Comparison of ENCODE assay signal across 10 mouse cellular contexts in the genomic region with DNA sequence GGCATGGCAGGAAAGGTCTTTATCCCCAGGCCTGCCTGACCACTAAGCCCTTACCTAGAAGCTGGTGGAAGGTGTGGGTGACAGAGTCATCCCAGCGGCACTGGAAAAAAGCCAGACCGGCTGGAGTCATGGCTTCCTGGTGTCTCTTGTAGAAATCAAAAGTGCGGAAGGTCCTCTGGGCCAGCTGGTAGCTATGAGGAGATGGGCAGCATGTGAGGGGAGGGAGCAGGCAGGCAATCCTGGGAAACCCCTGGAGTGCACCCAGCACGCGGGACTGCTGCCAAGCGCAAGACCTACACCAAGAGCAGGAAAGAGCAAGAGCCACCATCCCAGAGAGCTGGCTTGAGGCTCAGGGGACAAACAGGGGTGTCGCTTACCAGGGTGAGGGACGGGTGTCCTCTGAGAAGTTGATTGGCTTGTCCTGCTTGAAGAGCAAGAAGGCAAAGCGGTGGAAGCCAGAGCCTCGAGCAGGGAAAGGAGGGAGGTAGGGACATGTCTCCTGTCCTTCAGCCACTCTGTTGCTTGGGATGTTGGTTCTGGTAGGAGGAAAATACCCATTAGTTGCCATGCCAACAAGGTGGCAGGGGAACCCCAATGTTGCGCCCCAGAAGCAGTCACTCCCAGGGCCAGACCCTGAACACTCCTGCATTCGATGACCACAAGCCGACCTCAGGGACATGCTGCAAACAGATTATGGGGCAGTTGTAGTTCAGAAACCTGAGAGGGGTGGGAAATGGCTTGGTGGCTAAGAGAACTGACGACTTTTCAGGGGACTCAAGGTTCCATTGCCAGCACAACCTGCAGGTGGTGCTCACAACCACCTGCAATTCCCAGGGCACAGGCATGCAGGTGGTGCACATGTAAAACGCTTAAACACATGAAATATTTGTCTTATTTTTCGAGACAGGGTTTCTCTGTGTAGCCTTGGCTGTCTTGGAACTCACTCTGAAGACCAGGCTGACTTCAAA. TPM values are rescaled to one million over a fixed set of nuclear protein-coding genes. Genes with fewer than 3 reads are reported as not detected.
DNase-seq lines count a peak whose midpoint lies in the region; ATAC-seq lines count a peak whose summit lies in the region.
"Had no signal": no experiment of that assay in that cellular context is flagged by ENCODE, and none has a peak within 500 bp of the region (broad histone marks: within the 10 kb centered on the region; RNA-seq: fewer than 3 reads in every experiment).

No protein-coding gene starts in this region.

- no peaks in the 10 kb centered on the region for H3K9me3 ChIP-seq in heart, embryonic 11.5 days (replicated peaks; ENCODE audit: control insufficient read depth, low read length)
- H3K9me3 ChIP-seq: hindbrain, embryonic 13.5 days; neural tube, embryonic 13.5 days had no signal

- 81% methylated on average over 16 of the region's 16 CpGs for WGBS in heart, embryonic 11.5 days (ENCODE audit: insufficient replicate concordance)

- H3K4me2 ChIP-seq in heart, embryonic 11.5 days: no peak overlapping the region
- H3K4me2 ChIP-seq: hindbrain, embryonic 13.5 days; neural tube, embryonic 13.5 days had no signal

- peaks cover 4% of the 10 kb centered on the region; the same call in 1 of the 2 replicates for H3K36me3 ChIP-seq in heart, embryonic 11.5 days (ENCODE audit: control insufficient read depth, insufficient read depth, low read length)
- no peaks in the 10 kb centered on the region; the same call in 1 of the 2 replicates for H3K36me3 ChIP-seq in splenic B cell, adult 2 months (ENCODE audit: control insufficient read depth, insufficient read depth, low read length, poor library complexity, severe bottlenecking)

- H3K4me1 ChIP-seq in heart, embryonic 11.5 days (ENCODE audit: control insufficient read depth, insufficient read depth, low read length): peaks cover 23% of the 10 kb centered on the region

- no peak overlapping the region for H3K4me3 ChIP-seq in heart, embryonic 11.5 days (ENCODE audit: low read depth, low read length)
- H3K4me3 ChIP-seq: hindbrain, embryonic 13.5 days; neural tube, embryonic 13.5 days had no signal

- no peak overlapping the region for H3K9ac ChIP-seq in heart, embryonic 11.5 days (ENCODE audit: low read depth, low read length)

- peak; percentile 48 for DNase-seq in heart, postnatal 4 days
- peak; percentile 27 for DNase-seq in thymus, postnatal 14 days
- DNase-seq in thymus, postnatal 36 days: no peak
- peak; percentile 38 to 53 for DNase-seq in cerebellum, postnatal 25 days
- peak; percentile 60 for DNase-seq in splenic B cell, adult 2 months (ENCODE audit: low read depth, low spot score)
- DNase-seq in left cerebral cortex, adult 9 months (ENCODE audit: low spot score in 2 of 2): no peak
- no peak for DNase-seq in frontal cortex, adult 2 months (ENCODE audit: extremely low spot score in 1 of 2, low spot score in 1 of 2)

- no peak overlapping the region for H3K27ac ChIP-seq in heart, embryonic 11.5 days (ENCODE audit: low read depth, low read length)

- no peak for ATAC-seq in heart, embryonic 11.5 days (replicated peaks; ENCODE audit: insufficient number of reproducible peaks, low FRiP score, low TSS enrichment)

- H3K27me3 ChIP-seq in heart, embryonic 11.5 days (ENCODE audit: control insufficient read depth, insufficient read depth, low read length): no peaks in the 10 kb centered on the region
- H3K27me3 ChIP-seq in splenic B cell, adult 2 months (ENCODE audit: control insufficient read depth, insufficient read depth, low read length, poor library complexity, severe bottlenecking): no peaks in the 10 kb centered on the region
- H3K27me3 ChIP-seq: neural tube, embryonic 13.5 days had no signal

RNA-seq across cellular contexts. Expression of gene Trim65, which starts 1.7 kb away (rescaled TPM):
- total RNA-seq in heart, postnatal 4 days (2021): 1 to 10 TPM; 4.3 to 4.8 TPM
- 3.9 and 4.5 TPM in 2 replicates for polyA plus RNA-seq in heart, embryonic 11.5 days (2014; fragmentation: Nextera tagmentation; extraction: Ambion mirVana)
- 6.2 and 6.3 TPM in 2 replicates for polyA plus RNA-seq in frontal cortex, adult 2 months (2012; rRNA removed)

RNA-seq across cellular contexts. Expression of gene Trim47, which starts 5.6 kb away (rescaled TPM):
- 10 to 100 TPM; 47.1 to 50.9 TPM for total RNA-seq in heart, postnatal 4 days (2021)
- polyA plus RNA-seq in heart, embryonic 11.5 days (2014; fragmentation: Nextera tagmentation; extraction: Ambion mirVana): 38.3 and 40.2 TPM in 2 replicates
- 6.2 and 7.4 TPM in 2 replicates for polyA plus RNA-seq in frontal cortex, adult 2 months (2012; rRNA removed)

RNA-seq across cellular contexts. Expression of gene Mrpl38, which starts 6.0 kb away (rescaled TPM):
- total RNA-seq in heart, postnatal 4 days (2021): 10 to 100 TPM; 52.5 to 55.3 TPM
- polyA plus RNA-seq in heart, embryonic 11.5 days (2014; fragmentation: Nextera tagmentation; extraction: Ambion mirVana): 109 and 116 TPM in 2 replicates
- 36.1 and 44.3 TPM in 2 replicates for polyA plus RNA-seq in frontal cortex, adult 2 months (2012; rRNA removed)

RNA-seq across cellular contexts. Expression of gene Fbf1, which starts 35.3 kb away (rescaled TPM):
- 10 to 100 TPM; 20.2 to 21.5 TPM for total RNA-seq in heart, postnatal 4 days (2021)
- polyA plus RNA-seq in heart, embryonic 11.5 days (2014; fragmentation: Nextera tagmentation; extraction: Ambion mirVana): 20.3 and 20.6 TPM in 2 replicates
- polyA plus RNA-seq in frontal cortex, adult 2 months (2012; rRNA removed): 105 and 124 TPM in 2 replicates

RNA-seq across cellular contexts. Expression of gene Wbp2, which starts 45.9 kb away (rescaled TPM):
- total RNA-seq in heart, postnatal 4 days (2021): 100 to 1,000 TPM; 107 TPM
- 129 and 144 TPM in 2 replicates for polyA plus RNA-seq in heart, embryonic 11.5 days (2014; fragmentation: Nextera tagmentation; extraction: Ambion mirVana)
- 391 and 407 TPM in 2 replicates for polyA plus RNA-seq in frontal cortex, adult 2 months (2012; rRNA removed)

Comparison
In these comparisons a context has a peak if more than half of its experiments do, and no peak if none do; other contexts are left out.
1. DNase-seq: peak in heart, postnatal 4 days (single experiment), thymus, postnatal 14 days (single experiment), cerebellum, postnatal 25 days (2 of 2) and splenic B cell, adult 2 months (single experiment); none in thymus, postnatal 36 days (0 of 2), left cerebral cortex, adult 9 months (0 of 2) and frontal cortex, adult 2 months (0 of 2).